Mouse (Mus musculus) monocyte, adult 59 days (primary cell): Measurements from ENCODE around the gene Fshb. TPM values are rescaled to one million over a fixed set of nuclear protein-coding genes. Genes with fewer than 3 reads are reported as not detected.

Experiments
- total RNA-seq, 2 experiments: library from RNA; stranded (reverse); gene quantifications; one replicate each; pipeline ENCODE4 v1.2.4; 2023

Gene Fshb
- not detected for total RNA-seq

DNA sequence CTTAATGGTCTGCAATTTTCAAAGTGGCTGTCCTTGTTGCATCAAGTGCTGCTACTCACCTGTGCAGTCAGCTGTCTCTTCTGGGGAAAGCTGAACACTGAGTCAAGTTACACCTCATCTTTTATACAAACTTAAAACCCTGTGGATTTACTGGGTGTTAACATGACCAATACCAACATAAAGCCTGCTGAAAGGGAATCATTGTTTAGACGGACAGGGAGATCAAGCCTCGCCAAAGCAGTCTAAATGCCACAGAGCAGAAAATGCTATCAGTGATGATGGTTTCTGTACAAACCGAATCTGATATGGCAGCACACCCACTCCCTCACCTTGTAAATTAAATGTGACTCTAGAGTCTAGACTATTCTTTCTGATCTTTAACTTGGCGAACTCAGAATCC lies at the start of gene Fshb:
TSS of gene Fshb (minus strand) at position 101 of the 400 bp plus-strand sequence.

Other genes starting within 250 kb of the Fshb start
- 10 to 100 TPM; 16.8 to 17.4 TPM for gene Arl14ep, start 85.2 kb downstream of the Fshb start, total RNA-seq
- gene Kcna4, start 231.0 kb upstream of the Fshb start, total RNA-seq: not detected